Comparison of ENCODE assay signal across 8 mouse cellular contexts in the genomic region with DNA sequence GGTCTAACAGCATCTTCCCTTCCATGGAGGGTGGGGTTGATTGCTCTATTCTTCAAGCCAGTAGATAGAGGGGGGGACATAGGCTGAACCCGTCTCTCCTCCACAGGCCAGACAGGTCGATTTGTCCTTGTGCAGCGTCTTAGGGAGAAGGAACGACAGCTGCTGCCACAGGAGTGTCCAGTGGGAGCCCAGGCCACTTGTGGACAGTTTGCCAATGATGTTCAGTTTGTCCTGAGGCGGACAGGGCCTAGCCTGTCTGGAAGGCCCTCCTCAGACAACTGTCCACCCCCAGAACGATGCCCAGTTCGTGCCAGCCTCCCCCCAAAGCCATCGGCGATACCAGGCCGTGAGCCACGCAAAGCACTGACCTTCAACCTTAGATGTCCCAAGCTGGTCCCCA. TPM values are rescaled to one million over a fixed set of nuclear protein-coding genes. Genes with fewer than 3 reads are reported as not detected.
DNase-seq lines count a peak whose midpoint lies in the region; ATAC-seq and TF ChIP-seq lines count a peak whose summit lies in the region.

No protein-coding gene starts in this region.

- H3K4me3 ChIP-seq in heart, embryonic 15.5 days = peak overlapping the region; percentile 76
- peak overlapping the region; percentile 90 for H3K4me3 ChIP-seq in ES-Bruce4 (ENCODE audit: low read depth, low read length)
- H3K4me3 ChIP-seq in hindbrain, embryonic 12.5 days = peak overlapping the region; percentile 76
- H3K4me3 ChIP-seq in liver, embryonic 16.5 days (ENCODE audit: low read depth, low read length) = peak overlapping the region; percentile 80

- H3K4me1 ChIP-seq in heart, embryonic 15.5 days (replicated peaks) = peaks cover 37% of the 10 kb centered on the region
- peaks cover 10% of the 10 kb centered on the region for H3K4me1 ChIP-seq in ES-Bruce4 (ENCODE audit: control insufficient read depth, insufficient read depth, low read length)
- peaks cover 36% of the 10 kb centered on the region for H3K4me1 ChIP-seq in hindbrain, embryonic 12.5 days
- peaks cover 76% of the 10 kb centered on the region for H3K4me1 ChIP-seq in liver, embryonic 16.5 days (ENCODE audit: control insufficient read depth, low read depth, low read length)

- ATAC-seq in heart, embryonic 15.5 days (replicated peaks; ENCODE audit: insufficient number of reproducible peaks, insufficient read depth, low FRiP score, low read depth) = no peak
- ATAC-seq in hindbrain, embryonic 12.5 days (ENCODE audit: low FRiP score) = no peak
- ATAC-seq in liver, embryonic 16.5 days (ENCODE audit: low read depth) = no peak

- WGBS in heart, embryonic 15.5 days = 83% methylated on average over 11 of the region's 11 CpGs
- 85% methylated on average over 11 of the region's 11 CpGs for WGBS in hindbrain, embryonic 12.5 days
- whole genome bisulfite sequencing in liver, embryonic 16.5 days (ENCODE audit: insufficient replicate concordance) = 83% methylated on average over 11 of the region's 11 CpGs

- H3K4me2 ChIP-seq in heart, embryonic 15.5 days = peak overlapping the region; percentile 98
- H3K4me2 ChIP-seq in hindbrain, embryonic 12.5 days (replicated peaks) = peak overlapping the region; percentile 94
- H3K4me2 ChIP-seq in liver, embryonic 16.5 days (ENCODE audit: low read depth, low read length) = peak overlapping the region; percentile 100

- no peaks in the 10 kb centered on the region for H3K27me3 ChIP-seq in heart, embryonic 15.5 days
- H3K27me3 ChIP-seq in ES-Bruce4 (ENCODE audit: control insufficient read depth, insufficient read depth, low read length, poor library complexity, severe bottlenecking) = no peaks in the 10 kb centered on the region
- H3K27me3 ChIP-seq in hindbrain, embryonic 12.5 days = no peaks in the 10 kb centered on the region
- no peaks in the 10 kb centered on the region for H3K27me3 ChIP-seq in liver, embryonic 16.5 days (ENCODE audit: control insufficient read depth, insufficient read depth, low read depth, low read length)

- H3K9ac ChIP-seq in heart, embryonic 15.5 days = peak overlapping the region; percentile 75; the same call in 1 of the 2 replicates
- 0 out of 2 replicates have a peak overlapping the region, but pooled peaks have one; percentile 50 for H3K9ac ChIP-seq in ES-Bruce4 (ENCODE audit: low read depth, poor library complexity, severe bottlenecking)
- peak overlapping the region; percentile 79; the same call in 1 of the 2 replicates for H3K9ac ChIP-seq in hindbrain, embryonic 12.5 days
- H3K9ac ChIP-seq in liver, embryonic 16.5 days (ENCODE audit: low read depth, low read length) = peak overlapping the region; percentile 88

- H3K9me3 ChIP-seq in heart, embryonic 15.5 days (replicated peaks) = no peaks in the 10 kb centered on the region
- H3K9me3 ChIP-seq in ES-Bruce4 (replicated peaks; ENCODE audit: control insufficient read depth, insufficient read depth, low read length, poor library complexity, severe bottlenecking) = no peaks in the 10 kb centered on the region
- no peaks in the 10 kb centered on the region for H3K9me3 ChIP-seq in hindbrain, embryonic 12.5 days (replicated peaks)
- H3K9me3 ChIP-seq in liver, embryonic 16.5 days (replicated peaks; ENCODE audit: control insufficient read depth, low read length) = no peaks in the 10 kb centered on the region

- TF ChIP-seq CTCF in ES-Bruce4 (IDR thresholded peaks at IDR 0.05; ENCODE audit: low read depth, low read length) = no peak

- DNase-seq in heart, adult 18-20 months = no peak
- DNase-seq in adrenal gland, postnatal 25 days = no peak
- DNase-seq in thymus, postnatal 10 days (ENCODE audit: low spot score in 2 of 2) = no peak
- DNase-seq in ovary, postnatal 14 days (ENCODE audit: low spot score) = no peak

- TF ChIP-seq EP300 in ES-Bruce4 (IDR thresholded peaks at IDR 0.05; ENCODE audit: insufficient read depth, low read depth, low read length) = no peak

- H3K36me3 ChIP-seq in heart, embryonic 15.5 days = no peaks in the 10 kb centered on the region
- 0 out of 2 replicates have a peak, but pooled peaks cover 5% of the 10 kb centered on the region for H3K36me3 ChIP-seq in ES-Bruce4 (ENCODE audit: control insufficient read depth, insufficient read depth, low read length, poor library complexity, severe bottlenecking)
- peaks cover 21% of the 10 kb centered on the region for H3K36me3 ChIP-seq in hindbrain, embryonic 12.5 days
- H3K36me3 ChIP-seq in liver, embryonic 16.5 days (ENCODE audit: control insufficient read depth, insufficient read depth) = peaks cover 2% of the 10 kb centered on the region; the same call in 1 of the 2 replicates

- TF ChIP-seq POLR2A in ES-Bruce4 (IDR thresholded peaks at IDR 0.05; ENCODE audit: insufficient read depth, low read length) = no peak

- peak overlapping the region; percentile 85; the same call in 1 of the 2 replicates for H3K27ac ChIP-seq in heart, embryonic 15.5 days
- no peak overlapping the region for H3K27ac ChIP-seq in ES-Bruce4 (ENCODE audit: insufficient read depth, low read length)
- no peak overlapping the region for H3K27ac ChIP-seq in hindbrain, embryonic 12.5 days
- peak overlapping the region; percentile 94 for H3K27ac ChIP-seq in liver, embryonic 16.5 days (ENCODE audit: low read length)

RNA-seq across cellular contexts. Expression of a gene that starts 1.2 kb away (rescaled TPM):
- 11.4 and 18.4 TPM in 2 replicates for polyA plus RNA-seq in heart, embryonic 15.5 days (2015; fragmentation: Nextera tagmentation; extraction: Ambion mirVana)
- under 1 TPM; 0.57 to 0.87 TPM for total RNA-seq in heart, adult 18-20 months (2021)
- polyA plus RNA-seq in ES-Bruce4 (2011; ENCODE audit: insufficient read depth, insufficient read length, low read depth, missing spikeins) = 29.6 and 36.3 TPM in 2 replicates
- 34.7 and 35.6 TPM in 2 replicates for polyA plus RNA-seq in hindbrain, embryonic 12.5 days (2016; fragmentation: Nextera tagmentation; extraction: Ambion mirVana)
- polyA plus RNA-seq in liver, embryonic 16.5 days (2015; fragmentation: Nextera tagmentation; extraction: Ambion mirVana) = 23.9 and 26.4 TPM in 2 replicates
- total RNA-seq in adrenal gland, postnatal 25 days (2021) = 5.7 and 8.0 TPM in 2 replicates

RNA-seq across cellular contexts. Expression of a gene that starts 3.0 kb away (rescaled TPM):
- 0.23 and 0.58 TPM in 2 replicates for polyA plus RNA-seq in heart, embryonic 15.5 days (2015; fragmentation: Nextera tagmentation; extraction: Ambion mirVana)
- total RNA-seq in heart, adult 18-20 months (2021) = not detected
- polyA plus RNA-seq in ES-Bruce4 (2011; ENCODE audit: insufficient read depth, insufficient read length, low read depth, missing spikeins) = 5.9 and 6.6 TPM in 2 replicates
- 3.3 and 3.9 TPM in 2 replicates for polyA plus RNA-seq in hindbrain, embryonic 12.5 days (2016; fragmentation: Nextera tagmentation; extraction: Ambion mirVana)
- 0.80 and 0.84 TPM in 2 replicates for polyA plus RNA-seq in liver, embryonic 16.5 days (2015; fragmentation: Nextera tagmentation; extraction: Ambion mirVana)
- total RNA-seq in adrenal gland, postnatal 25 days (2021) = 0.39 TPM in 1 of 2 replicates, not detected in the other

RNA-seq across cellular contexts. Expression of a gene that starts 11.7 kb away (rescaled TPM):
- polyA plus RNA-seq in heart, embryonic 15.5 days (2015; fragmentation: Nextera tagmentation; extraction: Ambion mirVana) = 36.7 and 44.9 TPM in 2 replicates
- 10 to 100 TPM; 33.7 to 34.8 TPM for total RNA-seq in heart, adult 18-20 months (2021)
- polyA plus RNA-seq in ES-Bruce4 (2011; ENCODE audit: insufficient read depth, insufficient read length, low read depth, missing spikeins) = 99.5 and 99.9 TPM in 2 replicates
- 95.5 and 99.3 TPM in 2 replicates for polyA plus RNA-seq in hindbrain, embryonic 12.5 days (2016; fragmentation: Nextera tagmentation; extraction: Ambion mirVana)
- 23.8 and 28.5 TPM in 2 replicates for polyA plus RNA-seq in liver, embryonic 16.5 days (2015; fragmentation: Nextera tagmentation; extraction: Ambion mirVana)
- total RNA-seq in adrenal gland, postnatal 25 days (2021) = 83.3 and 83.9 TPM in 2 replicates

RNA-seq across cellular contexts. Expression of a gene that starts 22.9 kb away (rescaled TPM):
- 2.7 and 4.0 TPM in 2 replicates for polyA plus RNA-seq in heart, embryonic 15.5 days (2015; fragmentation: Nextera tagmentation; extraction: Ambion mirVana)
- total RNA-seq in heart, adult 18-20 months (2021) = 1 to 10 TPM; 2.0 to 3.4 TPM
- 3.3 and 3.4 TPM in 2 replicates for polyA plus RNA-seq in ES-Bruce4 (2011; ENCODE audit: insufficient read depth, insufficient read length, low read depth, missing spikeins)
- 10.8 and 12.2 TPM in 2 replicates for polyA plus RNA-seq in hindbrain, embryonic 12.5 days (2016; fragmentation: Nextera tagmentation; extraction: Ambion mirVana)
- 8.3 and 9.5 TPM in 2 replicates for polyA plus RNA-seq in liver, embryonic 16.5 days (2015; fragmentation: Nextera tagmentation; extraction: Ambion mirVana)
- total RNA-seq in adrenal gland, postnatal 25 days (2021) = 6.4 and 10.8 TPM in 2 replicates

RNA-seq across cellular contexts. Expression of a gene that starts 23.1 kb away (rescaled TPM):
- polyA plus RNA-seq in heart, embryonic 15.5 days (2015; fragmentation: Nextera tagmentation; extraction: Ambion mirVana) = 74.4 and 92.5 TPM in 2 replicates
- total RNA-seq in heart, adult 18-20 months (2021) = 100 to 1,000 TPM in 1 of 2 experiments, 10 to 100 TPM in 1; 91.4 to 103 TPM
- 50.5 and 51.8 TPM in 2 replicates for polyA plus RNA-seq in ES-Bruce4 (2011; ENCODE audit: insufficient read depth, insufficient read length, low read depth, missing spikeins)
- 95.1 and 103 TPM in 2 replicates for polyA plus RNA-seq in hindbrain, embryonic 12.5 days (2016; fragmentation: Nextera tagmentation; extraction: Ambion mirVana)
- 35.3 and 40.1 TPM in 2 replicates for polyA plus RNA-seq in liver, embryonic 16.5 days (2015; fragmentation: Nextera tagmentation; extraction: Ambion mirVana)
- 64.8 and 88.0 TPM in 2 replicates for total RNA-seq in adrenal gland, postnatal 25 days (2021)

Comparison
In these comparisons a context has a peak if more than half of its experiments do, and no peak if none do; other contexts are left out.
1. H3K27ac ChIP-seq: peak in heart, embryonic 15.5 days (single experiment) and liver, embryonic 16.5 days (single experiment); none in ES-Bruce4 (single experiment) and hindbrain, embryonic 12.5 days (single experiment).
2. Peak in every context shown above with its lines, with median percentiles within 50 percentile points of each other: H3K4me2 ChIP-seq, H3K4me3 ChIP-seq and H3K9ac ChIP-seq.